Mouse (Mus musculus): ENCODE measurements at regions not wholly inside any gene's neighbourhood (a gene's known extent, or its start where the extent isn't known, plus 50 kb on each side); places are given as distances from the start of the nearest gene placed in this dataset.
A peak's percentile ranks its signal among the peaks of the same experiment; 100 is the strongest.

GRCm38 (mm10) chr6:109533526-109533925, 705.1 kb downstream of the Edem1 start:
- DNase-seq (ENCODE audit: extremely low spot score in 1 of 2, low spot score in 1 of 2) = peak; percentile 5 to 51

- no peak for DNase-seq (ENCODE audit: extremely low spot score in 1 of 2, low spot score in 1 of 2)
Measured at GRCm38 (mm10) chr6:109542980-109543976, 714.8 kb downstream of the Edem1 start.

- no peak for DNase-seq (ENCODE audit: extremely low spot score in 1 of 2, low spot score in 1 of 2)
Measured at GRCm38 (mm10) chr6:109552316-109552715, 723.9 kb downstream of the Edem1 start.
